Mouse (Mus musculus) neural tube, embryonic 12.5 days (tissue): ENCODE results near the gene BC029722. TPM values are rescaled to one million over a fixed set of nuclear protein-coding genes. Genes with fewer than 3 reads are reported as not detected.
A peak's percentile ranks its signal among the peaks of the same experiment; 100 is the strongest.

Experiments used
- ATAC-seq: fragments of 200-750 bp; cut with Nextera tagmentation; 2 replicates; pipeline ENCODE4 v1.8.0; 2017; ENCODE audit warnings: low read depth, mild to moderate bottlenecking, moderate TSS enrichment, moderate library complexity; ENCODE audit not compliant: low FRiP score
- H3K27ac ChIP-seq: fragments of 300-500 bp; sonication (generic); 2 replicates; pipeline ENCODE4 v1.5.1; 2016
- H3K27me3 ChIP-seq: fragments of 300-500 bp; sonication (generic); replicated peaks from 2 replicates; pipeline ENCODE4 v1.6.1; 2016; ENCODE audit warnings: mild to moderate bottlenecking
- H3K36me3 ChIP-seq: fragments of 300-500 bp; sonication (generic); 2 replicates; pipeline ENCODE4 v1.6.1; 2016; ENCODE audit warnings: mild to moderate bottlenecking
- H3K4me1 ChIP-seq: fragments of 300-500 bp; sonication (generic); 2 replicates; pipeline ENCODE4 v1.6.1; 2016
- H3K4me2 ChIP-seq: fragments of 300-500 bp; sonication (generic); replicated peaks from 2 replicates; pipeline ENCODE4 v1.6.1; 2016; ENCODE audit warnings: mild to moderate bottlenecking
- H3K4me3 ChIP-seq: fragments of 300-500 bp; sonication (generic); 2 replicates; pipeline ENCODE4 v1.5.1; 2016
- H3K9ac ChIP-seq: fragments of 300-500 bp; sonication (generic); 2 replicates; pipeline ENCODE4 v1.6.1; 2016; ENCODE audit warnings: mild to moderate bottlenecking
- H3K9me3 ChIP-seq: fragments of 300-500 bp; sonication (generic); 2 replicates; pipeline ENCODE4 v1.6.1; 2016; ENCODE audit warnings: mild to moderate bottlenecking
- WGBS: fragments of 180-500 bp; shearing (Covaris S2); methylation state at CpG from one replicate; pipeline ENCODE4 v1.1.7; 2016; 5-methylcytosine and 5-hydroxymethylcytosine counted together
- polyA plus RNA-seq: library from polyadenylated mRNA; unstranded; fragments of >200 nt; fragmentation: Nextera tagmentation; extraction: Ambion mirVana; gene quantifications from 2 replicates; pipeline ENCODE4 v1.2.1, GENCODE M21; 2016

BC029722 gene
- 20.8 and 23.7 TPM in 2 replicates for polyA plus RNA-seq

DNA sequence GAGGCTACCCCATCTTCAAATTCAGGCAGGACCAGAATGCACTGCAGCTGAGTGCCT lies at the start of gene BC029722:
BC029722 (minus strand) TSS at position 35 of the 57 bp plus-strand sequence.
- H3K27ac ChIP-seq, result peak within 1 kb of the TSS; percentile 33; the same call in 1 of the 2 replicates
- H3K36me3 ChIP-seq, result peaks cover 44% of the 10 kb centered on the region
- H3K4me2 ChIP-seq, result peak within 1 kb of the TSS; percentile 77
- peak within 1 kb of the TSS; percentile 75 for H3K9ac ChIP-seq
- H3K4me3 ChIP-seq, result peak within 1 kb of the TSS; percentile 46
- H3K4me1 ChIP-seq, result peaks cover 24% of the 10 kb centered on the region
- no peaks in the 10 kb centered on the region for H3K27me3 ChIP-seq
- no peak for ATAC-seq
- no peaks in the 10 kb centered on the region for H3K9me3 ChIP-seq

- WGBS, result 96% methylated on average over 8 of the region's 8 CpGs
- Histone ChIP-seq H3K4me2 (no peak overlapping the region), H3K4me3 (no peak overlapping the region), H3K4me1 (peaks cover 22% of the 10 kb centered on the region), H3K9me3 (no peaks in the 10 kb centered on the region), H3K27ac (no peak overlapping the region), H3K9ac (no peak overlapping the region), H3K36me3 (peaks cover 3% of the 10 kb centered on the region; the same call in 1 of the 2 replicates), H3K27me3 (no peaks in the 10 kb centered on the region)
- no peak for ATAC-seq
Observed at GRCm38 (mm10) chr2:155868320-155868719, 49.1 kb upstream of the BC029722 start.

GRCm38 (mm10) chr2:155863301-155863867 lies 44.2 kb upstream of the BC029722 start:
- H3K27me3 ChIP-seq, result no peaks in the 10 kb centered on the region
- no peaks in the 10 kb centered on the region for H3K9me3 ChIP-seq
- ATAC-seq, result peak; percentile 79
- peaks cover 6% of the 10 kb centered on the region for H3K36me3 ChIP-seq
- H3K4me3 ChIP-seq, result no peak overlapping the region
- peak overlapping the region; percentile 32; the same call in 1 of the 2 replicates for H3K27ac ChIP-seq
- H3K9ac ChIP-seq, result no peak overlapping the region
- H3K4me2 ChIP-seq, result peak overlapping the region; percentile 27; the same call in 1 of the 2 replicates
- peaks cover 13% of the 10 kb centered on the region for H3K4me1 ChIP-seq
- WGBS, result 30% methylated on average over 11 of the region's 11 CpGs

DNA sequence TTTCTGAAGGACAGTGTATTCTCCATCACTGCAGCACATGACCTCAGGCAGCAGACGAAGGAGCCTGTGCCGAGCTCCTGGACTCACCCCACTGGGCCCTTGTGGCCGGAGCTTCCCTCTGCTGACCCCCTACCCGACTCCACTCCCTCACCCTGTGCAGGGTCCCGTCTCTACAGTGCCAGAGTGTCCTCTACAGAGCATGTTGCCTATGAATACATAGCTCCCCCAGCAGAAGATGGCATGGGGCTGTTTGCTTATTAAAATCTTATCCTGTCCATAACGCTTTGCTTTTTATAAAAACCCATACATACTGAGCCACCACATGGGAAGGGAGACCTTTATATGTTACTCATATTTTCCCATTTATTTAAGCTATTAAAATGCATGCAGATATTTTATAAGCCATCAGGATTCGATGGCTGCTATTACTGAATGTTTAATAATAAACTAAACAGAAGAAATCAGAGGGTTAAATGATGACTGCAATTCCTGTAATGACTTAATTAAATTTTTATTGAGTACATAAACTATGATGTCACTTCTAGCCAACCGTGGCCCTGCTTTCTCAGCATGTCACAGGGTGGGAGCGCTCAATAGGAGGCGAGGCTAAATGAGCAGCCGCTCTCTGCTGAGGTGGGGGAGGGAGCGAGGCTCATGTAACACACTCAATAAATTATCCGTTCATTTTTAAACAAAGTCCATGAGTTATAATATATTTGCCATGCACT lies 43.5 kb upstream of the BC029722 start:
- 41% methylated on average over 13 of the region's 13 CpGs for WGBS
- peaks cover 6% of the 10 kb centered on the region for H3K36me3 ChIP-seq
- peaks cover 13% of the 10 kb centered on the region for H3K4me1 ChIP-seq
- H3K27ac ChIP-seq, result peak overlapping the region; percentile 62
- H3K4me3 ChIP-seq, result no peak overlapping the region
- H3K9me3 ChIP-seq, result no peaks in the 10 kb centered on the region
- ATAC-seq, result peak; percentile 90
- no peak overlapping the region for H3K9ac ChIP-seq
- 0 out of 2 replicates have a peak overlapping the region, but pooled peaks have one; percentile 27 for H3K4me2 ChIP-seq
- no peaks in the 10 kb centered on the region for H3K27me3 ChIP-seq

DNA sequence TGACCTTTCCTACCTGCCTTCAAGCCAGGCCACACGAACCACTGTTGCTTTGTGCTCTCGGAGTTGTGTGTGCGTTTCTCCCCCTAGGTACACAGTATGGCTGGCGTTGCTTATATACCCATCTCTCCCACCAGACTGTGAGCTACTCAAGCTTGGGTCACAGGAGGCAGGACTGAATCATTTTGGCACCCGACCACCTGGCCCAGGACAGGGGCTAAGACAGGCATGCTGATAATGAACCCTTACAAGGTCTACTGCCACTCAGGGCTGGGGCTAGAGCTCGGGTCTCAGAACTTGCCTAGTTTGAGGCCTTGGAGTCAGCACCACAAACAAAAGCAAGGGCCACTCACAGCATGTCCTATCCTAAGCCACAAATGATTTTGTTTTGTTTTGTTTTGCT lies 42.4 kb upstream of the BC029722 start:
- WGBS, result 96% methylated on average over 6 of the region's 6 CpGs
- no peak for ATAC-seq
- Histone ChIP-seq H3K36me3 (peaks cover 16% of the 10 kb centered on the region), H3K27me3 (no peaks in the 10 kb centered on the region), H3K27ac (0 out of 2 replicates have a peak overlapping the region, but pooled peaks have one; percentile 37), H3K4me2 (no peak overlapping the region), H3K9me3 (no peaks in the 10 kb centered on the region), H3K4me1 (peaks cover 13% of the 10 kb centered on the region), H3K4me3 (no peak overlapping the region), H3K9ac (no peak overlapping the region)

- H3K4me3 ChIP-seq, result no peak overlapping the region
- 86% methylated on average over 7 of the region's 7 CpGs for WGBS
- H3K4me2 ChIP-seq, result no peak overlapping the region
- no peak overlapping the region for H3K27ac ChIP-seq
- no peaks in the 10 kb centered on the region for H3K27me3 ChIP-seq
- H3K4me1 ChIP-seq, result peaks cover 13% of the 10 kb centered on the region
- no peaks in the 10 kb centered on the region for H3K9me3 ChIP-seq
- H3K9ac ChIP-seq, result no peak overlapping the region
- no peak for ATAC-seq
- H3K36me3 ChIP-seq, result peaks cover 21% of the 10 kb centered on the region
Observed at GRCm38 (mm10) chr2:155860102-155860501, 40.9 kb upstream of the BC029722 start.

DNA sequence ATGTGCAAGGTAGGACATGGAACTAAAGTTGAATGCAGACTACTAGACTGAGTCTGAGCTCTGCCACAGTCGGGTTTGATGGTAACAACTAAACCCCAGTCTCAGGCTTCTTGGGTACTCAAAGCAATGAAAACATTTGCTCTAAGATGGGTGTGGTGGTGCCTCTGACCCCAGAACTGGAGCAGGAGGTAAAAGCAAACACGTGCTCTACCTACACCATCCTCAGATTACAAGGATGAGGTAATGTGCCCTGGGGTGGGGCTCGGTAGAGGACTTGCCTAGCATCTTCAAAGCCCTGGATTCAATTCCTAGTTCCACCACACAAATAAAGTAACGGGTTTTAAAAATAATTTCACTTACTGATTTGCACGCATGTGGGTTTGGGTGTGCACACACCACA lies 33.3 kb upstream of the BC029722 start:
- Histone ChIP-seq H3K4me1 (no peaks in the 10 kb centered on the region), H3K27ac (no peak overlapping the region), H3K9ac (no peak overlapping the region), H3K9me3 (no peaks in the 10 kb centered on the region), H3K36me3 (peaks cover 48% of the 10 kb centered on the region), H3K4me3 (no peak overlapping the region), H3K4me2 (no peak overlapping the region), H3K27me3 (no peaks in the 10 kb centered on the region)
- 93% methylated on average over 5 of the region's 5 CpGs for WGBS
- ATAC-seq, result no peak

DNA sequence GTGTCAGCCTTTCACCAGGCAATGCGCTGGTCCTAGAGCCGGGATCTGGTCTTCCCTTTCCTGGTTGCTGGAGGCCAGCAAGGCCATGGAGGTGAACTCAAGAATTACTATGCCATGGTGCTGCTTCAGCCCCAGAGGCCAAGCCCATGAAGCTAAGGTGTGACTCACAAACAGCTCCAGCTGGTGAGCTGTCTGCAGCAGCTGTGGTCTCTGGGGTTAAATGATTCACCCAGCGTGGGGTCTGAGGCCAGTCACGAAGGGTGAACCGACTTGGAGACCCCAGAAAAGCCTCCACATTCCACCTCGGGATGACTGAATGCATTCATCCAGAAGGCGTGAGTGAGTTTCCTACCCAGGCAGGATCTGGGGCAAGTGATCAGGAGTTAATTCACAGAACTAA lies 30.9 kb upstream of the BC029722 start:
- Histone ChIP-seq H3K27ac (no peak overlapping the region), H3K36me3 (peaks cover 52% of the 10 kb centered on the region), H3K4me1 (no peaks in the 10 kb centered on the region), H3K27me3 (no peaks in the 10 kb centered on the region), H3K9ac (no peak overlapping the region), H3K9me3 (no peaks in the 10 kb centered on the region), H3K4me3 (no peak overlapping the region), H3K4me2 (no peak overlapping the region)
- ATAC-seq, result no peak
- WGBS, result 82% methylated on average over 7 of the region's 7 CpGs

- ATAC-seq, result no peak
- Histone ChIP-seq H3K4me3 (no peak overlapping the region), H3K4me2 (no peak overlapping the region), H3K36me3 (peaks cover 56% of the 10 kb centered on the region), H3K4me1 (no peaks in the 10 kb centered on the region), H3K27ac (no peak overlapping the region), H3K9me3 (no peaks in the 10 kb centered on the region), H3K27me3 (no peaks in the 10 kb centered on the region), H3K9ac (no peak overlapping the region)
- WGBS, result 76% methylated on average over 7 of the region's 7 CpGs
Observed at GRCm38 (mm10) chr2:155849464-155849863, 30.2 kb upstream of the BC029722 start.

- no peaks in the 10 kb centered on the region for H3K9me3 ChIP-seq
- ATAC-seq, result no peak
- H3K27ac ChIP-seq, result no peak overlapping the region
- no peak overlapping the region for H3K4me2 ChIP-seq
- H3K36me3 ChIP-seq, result peaks cover 51% of the 10 kb centered on the region
- no peak overlapping the region for H3K9ac ChIP-seq
- no peaks in the 10 kb centered on the region for H3K4me1 ChIP-seq
- H3K4me3 ChIP-seq, result no peak overlapping the region
- WGBS, result 44% methylated on average over 6 of the region's 6 CpGs
- no peaks in the 10 kb centered on the region for H3K27me3 ChIP-seq
Observed at GRCm38 (mm10) chr2:155848291-155848690, 29.1 kb upstream of the BC029722 start.

DNA sequence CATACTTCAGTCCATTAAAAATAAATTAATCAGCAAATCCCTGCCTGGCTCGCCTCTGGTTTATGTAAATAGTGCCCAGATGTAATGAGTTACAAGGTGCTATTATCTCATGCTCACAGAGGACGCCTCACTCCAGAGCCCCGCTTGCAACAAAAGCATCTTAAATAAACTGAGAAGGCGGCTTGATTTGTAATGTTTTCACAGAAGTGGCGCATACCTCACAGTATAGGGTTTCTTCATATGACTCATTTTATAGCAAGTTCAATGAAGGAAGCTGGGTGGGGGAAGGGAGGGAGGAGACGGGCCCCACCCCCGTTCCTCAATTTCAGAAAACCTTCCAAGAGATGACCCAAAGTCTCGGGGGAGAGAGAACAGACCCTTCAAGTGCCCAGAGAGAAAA lies 27.7 kb upstream of the BC029722 start:
- 85% methylated on average over 8 of the region's 8 CpGs for whole genome bisulfite sequencing
- Histone ChIP-seq H3K9me3 (no peaks in the 10 kb centered on the region), H3K27me3 (no peaks in the 10 kb centered on the region), H3K9ac (no peak overlapping the region), H3K36me3 (peaks cover 46% of the 10 kb centered on the region), H3K4me1 (no peaks in the 10 kb centered on the region), H3K27ac (no peak overlapping the region), H3K4me3 (no peak overlapping the region), H3K4me2 (no peak overlapping the region)
- ATAC-seq, result no peak

GRCm38 (mm10) chr2:155838961-155839360 lies 19.7 kb upstream of the BC029722 start:
- Histone ChIP-seq H3K4me1 (no peaks in the 10 kb centered on the region), H3K9ac (no peak overlapping the region), H3K4me3 (no peak overlapping the region), H3K27me3 (no peaks in the 10 kb centered on the region), H3K36me3 (no peaks in the 10 kb centered on the region), H3K4me2 (no peak overlapping the region), H3K27ac (no peak overlapping the region), H3K9me3 (no peaks in the 10 kb centered on the region)
- ATAC-seq, result no peak
- WGBS, result 83% methylated on average over 4 of the region's 4 CpGs

- Histone ChIP-seq H3K36me3 (no peaks in the 10 kb centered on the region), H3K4me2 (no peak overlapping the region), H3K9ac (no peak overlapping the region), H3K4me1 (no peaks in the 10 kb centered on the region), H3K9me3 (no peaks in the 10 kb centered on the region), H3K4me3 (no peak overlapping the region), H3K27ac (no peak overlapping the region), H3K27me3 (no peaks in the 10 kb centered on the region)
- ATAC-seq, result no peak
- 68% methylated on average over 3 of the region's 3 CpGs for WGBS
Observed at GRCm38 (mm10) chr2:155837961-155838360, 18.7 kb upstream of the BC029722 start.
